Mouse (Mus musculus): ENCODE measurements around the gene Neurl2. TPM values are rescaled to one million over a fixed set of nuclear protein-coding genes. Genes with fewer than 3 reads are reported as not detected.
"Not testable (repeated sequence)": the region's sequence is repeated elsewhere in the genome, so short reads cannot be mapped to it uniquely, and the experiment has no call there.

Neurl2 gene
- polyA plus RNA-seq, 1 experiment from 2014 or later = 8.3 TPM

DNA sequence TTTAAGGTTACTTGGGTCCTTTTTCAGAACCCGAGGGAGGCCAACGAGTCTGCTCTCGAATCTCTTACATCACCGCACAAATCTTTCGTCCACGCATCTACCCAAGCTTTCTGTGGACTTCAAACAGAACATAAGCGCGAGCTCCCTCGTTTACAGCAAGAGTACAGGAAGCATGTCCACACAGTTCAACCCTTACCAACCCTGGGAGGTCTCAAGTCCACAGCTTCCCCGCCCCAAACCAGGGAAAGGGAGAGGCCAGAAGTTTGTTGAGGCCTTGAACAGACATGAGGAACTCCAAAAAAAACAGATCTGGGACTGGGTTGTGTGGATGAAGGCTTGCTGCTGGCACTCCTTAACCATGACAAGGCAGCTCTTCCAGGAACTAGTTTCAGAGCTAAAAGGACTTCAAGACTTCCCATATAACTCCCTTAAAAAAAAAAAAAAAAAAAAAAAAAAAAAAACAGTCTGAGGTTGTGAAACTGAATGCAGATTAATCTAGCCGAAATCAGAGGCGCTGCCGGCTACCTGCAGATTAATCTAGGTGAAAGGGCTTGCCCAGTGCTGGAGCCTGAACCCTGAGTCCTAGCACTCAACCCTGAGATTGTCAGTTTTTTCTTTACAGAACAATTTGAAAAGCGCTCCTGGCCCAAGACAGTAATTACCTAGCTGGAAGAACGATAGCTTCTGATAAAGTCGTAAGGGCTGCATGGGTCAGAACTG is 29.9 kb downstream of the Neurl2 start:
- ATAC-seq (ENCODE audit: low read depth) (no peak), DNase-seq (ENCODE audit: low spot score) (no peak)
- Histone ChIP-seq H3K27ac (replicated peaks; ENCODE audit: low read depth, low read length) (no peak overlapping the region), H3K4me3 (ENCODE audit: low read depth, low read length) (peak overlapping the region; percentile 76), H3K9ac (ENCODE audit: low read depth, low read length) (peak overlapping the region; percentile 83; the same call in 1 of the 2 replicates), H3K4me1 (ENCODE audit: control insufficient read depth, insufficient read depth, low read length) (peaks cover 13% of the 10 kb centered on the region; the same call in 1 of the 2 replicates), H3K9me3 (ENCODE audit: control insufficient read depth, low read length) (no peaks in the 10 kb centered on the region), H3K4me2 (ENCODE audit: low read depth, low read length) (peak overlapping the region; percentile 70), H3K27me3 (replicated peaks; ENCODE audit: control insufficient read depth, insufficient read depth, low read length) (no peaks in the 10 kb centered on the region), H3K36me3 (ENCODE audit: control insufficient read depth, insufficient read depth, low read length) (peaks cover 32% of the 10 kb centered on the region)
- 90% methylated on average over 16 of the region's 16 CpGs for WGBS

DNA sequence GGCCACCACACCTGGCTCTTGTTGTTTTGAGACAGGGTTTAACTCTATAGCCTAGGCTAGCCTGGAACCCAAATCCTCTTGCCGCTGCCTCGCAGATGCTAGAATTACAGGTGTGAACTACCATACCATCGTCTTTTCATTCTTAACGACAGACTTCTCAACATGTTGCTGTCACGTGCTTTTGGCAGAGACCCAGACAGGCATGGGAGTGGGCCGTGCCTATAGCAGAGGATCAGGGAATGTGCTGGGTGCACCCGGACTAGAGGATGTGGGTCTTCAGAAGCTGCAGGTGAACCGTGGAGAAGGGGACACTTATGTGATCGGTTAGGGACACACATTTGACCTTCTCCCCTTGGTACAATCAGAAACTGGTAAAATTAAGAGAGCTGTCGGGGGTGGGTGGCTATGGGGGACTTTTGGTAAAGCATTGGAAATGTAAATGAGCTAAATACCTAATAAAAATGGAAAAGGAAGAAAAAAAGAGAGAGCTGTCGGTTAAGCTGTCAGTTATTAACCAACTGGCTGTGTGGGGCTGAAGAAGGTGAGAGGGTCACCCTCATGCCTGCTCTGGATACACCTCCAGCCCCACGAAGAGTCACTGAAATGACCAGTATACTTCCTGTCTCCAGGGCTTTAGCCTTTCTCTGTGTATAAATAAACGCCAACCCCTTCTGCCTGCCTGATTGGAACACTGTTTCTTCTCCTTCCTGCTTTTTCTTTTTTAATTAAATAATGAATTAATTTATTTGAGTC is 32.8 kb downstream of the Neurl2 start:
- H3K27me3 ChIP-seq (replicated peaks; ENCODE audit: control insufficient read depth, insufficient read depth, low read length) = no peaks in the 10 kb centered on the region
- H3K4me3 ChIP-seq (ENCODE audit: low read depth, low read length) = no peak overlapping the region
- no peak overlapping the region for H3K9ac ChIP-seq (ENCODE audit: low read depth, low read length)
- DNase-seq (ENCODE audit: low spot score) = no peak
- no peak for ATAC-seq (ENCODE audit: low read depth)
- H3K9me3 ChIP-seq (ENCODE audit: control insufficient read depth, low read length) = no peaks in the 10 kb centered on the region
- H3K4me1 ChIP-seq (ENCODE audit: control insufficient read depth, insufficient read depth, low read length) = peaks cover 5% of the 10 kb centered on the region; the same call in 1 of the 2 replicates
- 91% methylated on average over 13 of the region's 13 CpGs for WGBS
- no peak overlapping the region for H3K27ac ChIP-seq (replicated peaks; ENCODE audit: low read depth, low read length)
- H3K36me3 ChIP-seq (ENCODE audit: control insufficient read depth, insufficient read depth, low read length) = peaks cover 58% of the 10 kb centered on the region
- H3K4me2 ChIP-seq (ENCODE audit: low read depth, low read length) = no peak overlapping the region

DNA sequence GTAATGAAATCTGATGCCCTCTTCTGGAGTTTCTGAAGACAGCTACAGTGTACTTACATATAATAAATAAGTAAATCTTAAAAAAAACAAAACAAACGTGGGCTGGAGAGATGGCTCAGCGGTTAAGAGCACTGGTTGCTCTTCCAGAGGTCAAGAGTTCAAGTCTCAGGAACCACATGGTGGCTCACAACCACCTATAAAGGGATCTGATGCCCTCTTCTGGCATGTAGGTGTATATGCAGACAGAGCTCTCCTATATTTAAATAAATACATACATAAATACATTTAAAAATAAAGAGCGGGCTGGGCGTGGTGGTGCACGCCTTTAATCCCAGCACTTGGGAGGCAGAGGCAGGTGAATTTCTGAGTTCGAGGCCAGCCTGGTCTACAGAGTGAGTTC is 34.7 kb downstream of the Neurl2 start:
- not testable (repeated sequence) for ATAC-seq (ENCODE audit: low read depth); H3K4me2 ChIP-seq (ENCODE audit: low read depth, low read length); H3K4me3 ChIP-seq (ENCODE audit: low read depth, low read length); H3K27ac ChIP-seq (replicated peaks; ENCODE audit: low read depth, low read length); H3K27me3 ChIP-seq (replicated peaks; ENCODE audit: control insufficient read depth, insufficient read depth, low read length); H3K9ac ChIP-seq (ENCODE audit: low read depth, low read length); H3K4me1 ChIP-seq (ENCODE audit: control insufficient read depth, insufficient read depth, low read length); DNase-seq (ENCODE audit: low spot score); H3K9me3 ChIP-seq (ENCODE audit: control insufficient read depth, low read length)
- H3K36me3 ChIP-seq (ENCODE audit: control insufficient read depth, insufficient read depth, low read length) = peaks cover 74% of the 10 kb centered on the region
- 79% methylated on average over 6 of the region's 6 CpGs for WGBS

DNA sequence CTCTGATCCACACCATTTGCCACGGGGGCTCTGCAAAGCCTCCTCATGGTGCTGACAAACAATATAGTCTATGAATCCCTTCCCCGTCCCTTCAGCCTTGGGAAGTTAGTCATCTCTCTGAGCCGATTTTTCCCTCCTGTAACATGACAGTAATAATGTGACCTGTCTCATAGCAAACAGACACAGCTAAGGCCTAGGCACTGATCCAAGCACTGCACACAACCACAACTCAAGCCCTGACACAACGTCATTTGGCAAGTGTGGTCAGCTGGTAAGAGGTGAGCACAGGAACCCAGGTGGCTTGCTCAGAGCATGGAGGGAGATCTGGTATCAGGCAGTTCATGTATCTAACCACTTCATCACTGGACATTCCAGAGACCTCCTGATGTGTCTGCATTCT is 37.4 kb downstream of the Neurl2 start:
- DNase-seq (ENCODE audit: low spot score) (no peak), ATAC-seq (ENCODE audit: low read depth) (no peak)
- no peaks in the 10 kb centered on the region for H3K4me1 ChIP-seq (ENCODE audit: control insufficient read depth, insufficient read depth, low read length)
- H3K9ac ChIP-seq (ENCODE audit: low read depth, low read length) = no peak overlapping the region
- no peaks in the 10 kb centered on the region for H3K9me3 ChIP-seq (ENCODE audit: control insufficient read depth, low read length)
- no peak overlapping the region for H3K4me3 ChIP-seq (ENCODE audit: low read depth, low read length)
- H3K27me3 ChIP-seq (replicated peaks; ENCODE audit: control insufficient read depth, insufficient read depth, low read length) = no peaks in the 10 kb centered on the region
- peaks cover 94% of the 10 kb centered on the region for H3K36me3 ChIP-seq (ENCODE audit: control insufficient read depth, insufficient read depth, low read length)
- WGBS = 79% methylated on average over 4 of the region's 4 CpGs
- no peak overlapping the region for H3K4me2 ChIP-seq (ENCODE audit: low read depth, low read length)
- H3K27ac ChIP-seq (replicated peaks; ENCODE audit: low read depth, low read length) = no peak overlapping the region

DNA sequence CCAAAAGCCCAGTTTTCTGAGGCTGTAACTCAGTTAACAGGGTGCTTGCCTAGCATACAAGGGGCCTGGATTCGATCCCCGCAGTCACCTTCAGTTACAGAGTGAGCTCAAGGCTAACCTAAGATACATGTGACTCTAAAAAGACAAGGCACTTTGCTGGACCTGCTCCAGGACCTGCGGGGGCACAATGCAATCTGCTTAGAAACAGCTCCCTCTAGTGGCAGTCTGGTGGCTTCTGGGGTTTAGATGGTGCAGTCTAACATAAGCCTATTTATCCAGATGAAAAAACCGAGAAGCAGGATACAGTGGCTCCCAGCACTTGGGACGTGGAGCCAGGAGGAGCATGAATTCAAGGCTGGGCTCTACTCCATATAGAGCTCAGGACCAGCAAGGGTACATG is 39.0 kb downstream of the Neurl2 start:
- Histone ChIP-seq H3K9me3 (ENCODE audit: control insufficient read depth, low read length) (no peaks in the 10 kb centered on the region), H3K9ac (ENCODE audit: low read depth, low read length) (no peak overlapping the region), H3K4me1 (ENCODE audit: control insufficient read depth, insufficient read depth, low read length) (no peaks in the 10 kb centered on the region), H3K36me3 (ENCODE audit: control insufficient read depth, insufficient read depth, low read length) (peaks cover 92% of the 10 kb centered on the region), H3K27me3 (replicated peaks; ENCODE audit: control insufficient read depth, insufficient read depth, low read length) (no peaks in the 10 kb centered on the region), H3K4me3 (ENCODE audit: low read depth, low read length) (no peak overlapping the region), H3K27ac (replicated peaks; ENCODE audit: low read depth, low read length) (no peak overlapping the region), H3K4me2 (ENCODE audit: low read depth, low read length) (no peak overlapping the region)
- WGBS = 36% methylated on average over 5 of the region's 5 CpGs
- DNase-seq (ENCODE audit: low spot score) (peak; percentile 93), ATAC-seq (ENCODE audit: low read depth) (peak; percentile 48)

DNA sequence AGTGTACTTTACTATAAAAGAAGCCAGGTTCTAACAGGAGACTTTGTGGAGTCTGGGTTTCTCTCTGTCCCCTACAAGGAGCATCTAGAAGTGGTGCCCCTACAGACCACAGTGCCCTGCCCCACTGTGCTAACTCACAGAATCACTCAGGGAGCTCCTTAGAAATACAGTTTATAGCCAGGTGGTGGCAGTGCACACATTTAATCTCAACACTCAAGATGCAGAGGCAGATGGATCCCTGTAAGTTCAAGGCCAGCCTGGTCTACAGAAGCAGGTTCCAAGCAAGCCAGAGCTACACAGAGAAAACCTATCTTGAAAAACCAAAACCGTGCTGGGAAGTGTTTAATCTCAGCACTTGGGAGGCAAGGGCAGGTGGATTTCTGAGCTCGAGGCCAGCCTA is 39.5 kb downstream of the Neurl2 start:
- DNase-seq (ENCODE audit: low spot score) = no peak

DNA sequence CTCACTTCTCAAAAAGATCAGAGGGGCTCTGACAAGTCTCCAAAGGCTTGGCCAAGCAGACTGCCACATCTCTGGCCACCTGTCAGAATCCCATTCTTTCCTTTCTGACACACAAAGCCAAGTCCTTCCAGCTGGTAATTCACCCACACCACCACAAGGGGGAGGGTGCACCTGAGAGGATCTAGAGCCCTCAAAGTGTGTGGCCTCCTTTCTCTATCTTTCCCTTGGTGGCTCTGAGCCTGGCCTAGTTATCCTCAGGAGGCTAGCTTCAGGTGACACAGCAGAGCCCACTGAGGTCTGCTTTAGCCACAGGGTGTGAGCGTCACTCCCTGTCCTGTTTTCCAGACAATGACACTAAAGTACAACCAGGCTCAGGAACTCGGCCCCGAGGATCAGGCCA is 40.0 kb downstream of the Neurl2 start:
- DNase-seq (ENCODE audit: low spot score) (peak; percentile 47), ATAC-seq (ENCODE audit: low read depth) (no peak)
- no peaks in the 10 kb centered on the region for H3K4me1 ChIP-seq (ENCODE audit: control insufficient read depth, insufficient read depth, low read length)
- 79% methylated on average over 3 of the region's 3 CpGs for WGBS
- H3K9me3 ChIP-seq (ENCODE audit: control insufficient read depth, low read length) = no peaks in the 10 kb centered on the region
- H3K27ac ChIP-seq (replicated peaks; ENCODE audit: low read depth, low read length) = no peak overlapping the region
- peaks cover 87% of the 10 kb centered on the region for H3K36me3 ChIP-seq (ENCODE audit: control insufficient read depth, insufficient read depth, low read length)
- no peak overlapping the region for H3K4me3 ChIP-seq (ENCODE audit: low read depth, low read length)
- H3K27me3 ChIP-seq (replicated peaks; ENCODE audit: control insufficient read depth, insufficient read depth, low read length) = no peaks in the 10 kb centered on the region
- H3K9ac ChIP-seq (ENCODE audit: low read depth, low read length) = no peak overlapping the region
- no peak overlapping the region for H3K4me2 ChIP-seq (ENCODE audit: low read depth, low read length)

More for the DNA sequence above, 39.5 kb downstream of the Neurl2 start:
- no peak overlapping the region for H3K9ac ChIP-seq (ENCODE audit: low read depth, low read length)
- ATAC-seq (ENCODE audit: low read depth) = no peak
- H3K9me3 ChIP-seq (ENCODE audit: control insufficient read depth, low read length) = no peaks in the 10 kb centered on the region
- H3K4me3 ChIP-seq (ENCODE audit: low read depth, low read length) = no peak overlapping the region
- no peak overlapping the region for H3K4me2 ChIP-seq (ENCODE audit: low read depth, low read length)
- peaks cover 90% of the 10 kb centered on the region for H3K36me3 ChIP-seq (ENCODE audit: control insufficient read depth, insufficient read depth, low read length)
- no peaks in the 10 kb centered on the region for H3K4me1 ChIP-seq (ENCODE audit: control insufficient read depth, insufficient read depth, low read length)
- 89% methylated on average over 2 of the region's 2 CpGs for WGBS
- no peak overlapping the region for H3K27ac ChIP-seq (replicated peaks; ENCODE audit: low read depth, low read length)
- no peaks in the 10 kb centered on the region for H3K27me3 ChIP-seq (replicated peaks; ENCODE audit: control insufficient read depth, insufficient read depth, low read length)

DNA sequence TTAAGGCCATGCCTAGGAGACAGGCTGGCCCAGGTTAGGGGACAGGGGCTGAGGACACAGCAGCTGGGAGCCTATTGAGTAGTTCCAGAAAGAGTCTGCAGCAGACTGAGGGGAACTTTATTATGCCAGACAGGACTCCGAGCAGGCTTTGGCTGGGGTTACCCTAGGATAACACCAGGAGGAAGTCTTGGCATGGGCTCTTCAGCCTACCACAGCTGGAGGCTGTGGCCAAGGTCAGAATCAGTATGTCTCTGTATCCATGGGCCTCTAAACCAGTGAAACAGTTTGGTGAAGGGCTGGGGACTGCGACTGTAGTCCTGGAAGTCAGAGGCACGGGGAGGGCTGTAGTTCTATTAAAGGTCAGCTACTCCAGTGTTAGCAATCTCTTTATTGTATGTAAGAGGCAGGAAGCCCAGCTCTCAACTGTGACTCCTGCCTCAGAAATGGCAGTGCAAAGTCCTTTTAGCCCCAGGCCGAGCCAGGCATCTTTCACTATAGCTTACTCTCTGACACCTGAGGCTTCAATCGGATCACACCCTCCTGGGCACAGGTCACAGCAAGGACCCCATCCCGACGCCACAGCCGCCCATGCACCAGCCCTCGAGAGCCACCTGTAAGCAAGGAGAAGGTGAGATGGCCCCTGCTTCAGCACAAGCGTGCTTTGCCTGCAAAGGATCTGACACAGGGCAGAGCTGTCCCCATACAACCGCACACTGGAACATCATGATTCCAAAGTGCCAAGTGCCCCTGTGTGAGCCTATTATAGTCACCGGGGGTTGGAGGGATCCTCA is 40.7 kb downstream of the Neurl2 start:
- 91% methylated on average over 12 of the region's 12 CpGs for WGBS
- Histone ChIP-seq H3K27ac (replicated peaks; ENCODE audit: low read depth, low read length) (no peak overlapping the region), H3K4me1 (ENCODE audit: control insufficient read depth, insufficient read depth, low read length) (no peaks in the 10 kb centered on the region), H3K36me3 (ENCODE audit: control insufficient read depth, insufficient read depth, low read length) (peaks cover 81% of the 10 kb centered on the region), H3K9me3 (ENCODE audit: control insufficient read depth, low read length) (no peaks in the 10 kb centered on the region), H3K9ac (ENCODE audit: low read depth, low read length) (no peak overlapping the region), H3K27me3 (replicated peaks; ENCODE audit: control insufficient read depth, insufficient read depth, low read length) (no peaks in the 10 kb centered on the region), H3K4me2 (ENCODE audit: low read depth, low read length) (no peak overlapping the region), H3K4me3 (ENCODE audit: low read depth, low read length) (no peak overlapping the region)
- no peak for ATAC-seq (ENCODE audit: low read depth)
- no peak for DNase-seq (ENCODE audit: low spot score)

All from embryonic facial prominence, embryonic 14.5 days (tissue).